Mouse (Mus musculus) forebrain, embryonic 11.5 days (tissue): Measurements from ENCODE around the gene Ptprm. TPM values are rescaled to one million over a fixed set of nuclear protein-coding genes. Genes with fewer than 3 reads are reported as not detected.

ENCODE experiments used
- ATAC-seq: fragments of 200-750 bp; cut with Nextera tagmentation; replicated peaks from 2 replicates; pipeline ENCODE4 v1.8.0; 2017; ENCODE audit warnings: moderate TSS enrichment; ENCODE audit not compliant: low FRiP score
- DNase-seq: peaks from one replicate; pipeline ENCODE4 v3.0.0-alpha.2; 2017; ENCODE audit warnings: low spot score
- H3K27ac ChIP-seq: fragments of 300-500 bp; sonication (generic); 2 replicates; pipeline ENCODE4 v1.5.1; 2014; ENCODE audit warnings: low read depth, low read length
- H3K27me3 ChIP-seq: fragments of 300-500 bp; sonication (generic); 2 replicates; pipeline ENCODE4 v1.6.1; 2014; ENCODE audit warnings: mild to moderate bottlenecking, low read length, mixed read lengths; ENCODE audit not compliant: control insufficient read depth, insufficient read depth
- H3K36me3 ChIP-seq: fragments of 300-500 bp; sonication (generic); 2 replicates; pipeline ENCODE4 v1.6.1; 2014; ENCODE audit warnings: mild to moderate bottlenecking, low read length, moderate library complexity, mixed read lengths; ENCODE audit not compliant: control insufficient read depth, insufficient read depth
- H3K4me1 ChIP-seq: fragments of 300-500 bp; sonication (generic); replicated peaks from 2 replicates; pipeline ENCODE4 v1.6.1; 2014; ENCODE audit warnings: low read length, mixed read lengths; ENCODE audit not compliant: control insufficient read depth, insufficient read depth
- H3K4me2 ChIP-seq: fragments of 300-500 bp; sonication (generic); 2 replicates; pipeline ENCODE4 v1.6.1; 2014; ENCODE audit warnings: low read depth, mild to moderate bottlenecking, low read length, moderate library complexity, mixed read lengths; ENCODE audit not compliant: severe bottlenecking
- H3K4me3 ChIP-seq: fragments of 300-500 bp; sonication (generic); 2 replicates; pipeline ENCODE4 v1.5.1; 2014; ENCODE audit warnings: low read depth, low read length
- H3K9ac ChIP-seq: fragments of 300-500 bp; sonication (generic); 2 replicates; pipeline ENCODE4 v1.6.1; 2014; ENCODE audit warnings: low read length
- H3K9me3 ChIP-seq: fragments of 300-500 bp; sonication (generic); 2 replicates; pipeline ENCODE4 v1.6.1; 2016; ENCODE audit warnings: low read length, mixed read lengths; ENCODE audit not compliant: control insufficient read depth
- WGBS: fragments of 180-500 bp; shearing (Covaris S2); extraction: QIAGEN DNeasy Blood & Tissue Kit; methylation state at CpG from one replicate; pipeline ENCODE4 v1.1.7; 2014; 5-methylcytosine and 5-hydroxymethylcytosine counted together
- polyA plus RNA-seq: library from polyadenylated mRNA; unstranded; fragments of >200 nt; fragmentation: Nextera tagmentation; extraction: Ambion mirVana; gene quantifications from 2 replicates; pipeline ENCODE4 v1.2.1, GENCODE M21; 2014

Gene Ptprm
- polyA plus RNA-seq, 1 experiment from 2014 or later: 11.7 TPM

DNA sequence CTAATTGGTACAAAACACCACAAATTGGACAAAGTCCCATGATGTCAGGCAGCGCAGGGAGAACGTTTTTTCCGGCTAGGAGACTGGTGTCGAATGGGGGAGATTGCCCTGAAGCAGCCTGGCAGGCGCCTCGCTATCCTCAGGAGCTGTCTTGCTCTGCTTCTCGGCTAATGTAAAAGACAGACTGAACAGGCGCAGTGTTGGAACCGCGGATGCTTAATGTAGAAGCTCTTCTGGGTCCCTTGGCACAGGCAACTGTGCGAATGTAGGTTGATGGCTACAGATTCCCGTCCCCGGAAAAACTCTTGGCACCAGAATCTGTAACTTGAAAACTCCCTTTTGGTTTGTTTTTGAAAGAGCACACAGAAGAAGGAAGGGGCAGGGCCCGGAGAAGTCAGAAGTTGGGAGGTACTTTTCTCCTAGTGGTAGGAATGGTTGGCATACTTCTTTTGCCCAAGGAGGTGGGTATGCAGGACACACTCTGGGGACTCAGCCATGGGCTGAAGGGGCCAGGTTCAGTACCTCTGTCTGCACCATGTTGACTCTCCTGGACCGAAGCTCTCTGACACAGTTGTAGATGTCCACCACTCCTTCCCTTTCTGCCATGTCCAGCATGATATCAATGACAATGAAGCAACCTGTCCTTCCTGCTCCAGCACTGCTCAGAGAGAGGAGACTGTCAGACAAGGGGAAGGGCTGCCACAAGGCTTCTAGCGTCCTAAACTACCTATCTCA, 661.1 kb downstream of the Ptprm start:
- Histone ChIP-seq H3K4me3 (no peak overlapping the region), H3K27me3 (no peaks in the 10 kb centered on the region), H3K36me3 (no peaks in the 10 kb centered on the region), H3K4me1 (peaks cover 7% of the 10 kb centered on the region; the same call in 1 of the 2 replicates), H3K9ac (no peak overlapping the region), H3K4me2 (no peak overlapping the region), H3K9me3 (no peaks in the 10 kb centered on the region), H3K27ac (no peak overlapping the region; the same call in 1 of the 2 replicates)
- DNase-seq (no peak), ATAC-seq (no peak)
- 88% methylated on average over 16 of the region's 16 CpGs for WGBS

DNA sequence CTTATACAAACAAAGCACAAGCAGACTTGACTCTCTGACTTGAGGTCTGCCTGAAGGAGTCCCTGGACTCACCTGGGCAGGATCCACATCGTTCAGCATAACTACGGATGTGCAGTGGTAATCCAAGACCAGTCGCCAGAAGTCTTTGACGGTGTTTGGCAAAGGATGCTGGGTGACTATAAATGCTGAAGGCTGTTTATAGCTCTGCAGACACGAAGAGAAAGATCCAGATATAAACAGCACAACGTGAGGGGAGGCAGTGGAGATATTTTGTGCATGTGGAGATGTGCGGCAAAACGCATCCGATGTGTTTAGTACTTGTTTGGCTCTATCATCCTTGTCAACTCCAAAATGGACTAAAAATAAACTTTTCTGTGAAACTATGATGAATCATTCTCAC, 666.1 kb downstream of the Ptprm start:
- Histone ChIP-seq H3K36me3 (no peaks in the 10 kb centered on the region), H3K9ac (no peak overlapping the region), H3K4me1 (no peaks in the 10 kb centered on the region), H3K27me3 (no peaks in the 10 kb centered on the region), H3K9me3 (no peaks in the 10 kb centered on the region), H3K27ac (no peak overlapping the region), H3K4me3 (no peak overlapping the region), H3K4me2 (no peak overlapping the region)
- ATAC-seq: no peak
- no peak for DNase-seq
- WGBS: 94% methylated on average over 9 of the region's 9 CpGs

DNA sequence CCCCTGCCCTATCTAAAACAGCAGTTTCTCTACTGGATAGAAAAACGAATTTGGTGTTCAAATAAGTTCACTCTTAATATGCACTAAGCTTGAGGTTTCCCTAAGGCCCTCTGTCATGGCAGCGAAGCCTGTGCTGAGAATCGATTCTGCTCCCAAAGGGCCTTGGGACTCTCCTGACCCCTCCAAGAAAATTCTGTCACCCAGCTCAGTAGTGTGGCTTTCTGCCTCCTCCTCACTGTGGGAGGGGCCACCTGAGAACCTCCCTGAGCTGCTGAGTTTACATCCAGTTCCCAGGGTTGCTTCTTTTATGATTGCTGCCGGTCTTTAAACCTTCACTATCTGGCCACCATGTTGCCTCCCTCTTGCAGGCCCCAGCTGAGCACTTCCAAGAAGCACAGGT, 666.7 kb downstream of the Ptprm start:
- no peak overlapping the region for H3K4me3 ChIP-seq
- H3K9ac ChIP-seq: no peak overlapping the region
- WGBS: 81% methylated on average over 4 of the region's 4 CpGs
- no peaks in the 10 kb centered on the region for H3K9me3 ChIP-seq
- no peak for ATAC-seq
- DNase-seq: no peak
- no peak overlapping the region for H3K4me2 ChIP-seq
- no peaks in the 10 kb centered on the region for H3K4me1 ChIP-seq
- no peaks in the 10 kb centered on the region for H3K27me3 ChIP-seq
- no peak overlapping the region for H3K27ac ChIP-seq
- H3K36me3 ChIP-seq: no peaks in the 10 kb centered on the region

DNA sequence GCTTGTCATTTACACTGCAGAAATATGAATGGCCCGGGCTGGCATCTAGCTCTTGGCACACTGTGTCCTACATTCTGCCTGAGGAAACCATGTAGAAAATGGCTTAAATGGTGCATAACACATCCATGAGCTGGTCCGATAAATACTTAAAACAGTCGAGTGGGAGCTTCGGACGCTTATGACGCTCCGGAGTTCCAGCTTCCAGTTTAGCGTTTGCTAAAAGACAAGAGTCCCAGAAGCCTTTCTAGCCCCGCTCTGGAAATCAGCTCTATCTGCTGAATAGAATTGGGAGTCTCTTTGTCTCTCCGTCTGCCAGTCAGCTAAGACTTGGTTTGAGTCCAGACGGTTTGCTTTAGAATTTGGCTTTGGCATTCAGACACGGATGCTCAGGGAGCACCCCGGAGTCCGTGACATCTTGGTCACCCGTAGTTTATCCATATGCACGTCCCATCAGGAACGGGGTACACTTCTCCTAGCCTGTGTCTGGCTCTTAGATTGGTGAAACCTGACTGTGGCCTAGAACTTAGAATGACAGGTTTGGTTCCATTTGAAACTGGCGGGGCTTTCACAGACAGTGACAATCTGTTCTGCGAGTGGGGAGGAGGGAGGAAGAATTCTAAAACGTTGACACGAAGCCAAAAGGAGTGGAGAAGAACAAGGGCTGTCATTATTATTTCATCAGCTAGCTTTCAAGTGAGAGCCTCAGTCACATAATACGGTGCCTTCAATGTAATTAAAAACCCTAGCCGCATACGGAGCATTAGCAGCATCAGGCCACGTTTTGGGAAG, 667.4 kb downstream of the Ptprm start:
- no peaks in the 10 kb centered on the region for H3K27me3 ChIP-seq
- no peak for ATAC-seq
- H3K9me3 ChIP-seq: no peaks in the 10 kb centered on the region
- no peak overlapping the region for H3K4me2 ChIP-seq
- H3K4me1 ChIP-seq: no peaks in the 10 kb centered on the region
- no peak overlapping the region for H3K27ac ChIP-seq
- WGBS: 83% methylated on average over 25 of the region's 25 CpGs
- no peak overlapping the region for H3K9ac ChIP-seq
- no peaks in the 10 kb centered on the region for H3K36me3 ChIP-seq
- no peak for DNase-seq
- no peak overlapping the region for H3K4me3 ChIP-seq

DNA sequence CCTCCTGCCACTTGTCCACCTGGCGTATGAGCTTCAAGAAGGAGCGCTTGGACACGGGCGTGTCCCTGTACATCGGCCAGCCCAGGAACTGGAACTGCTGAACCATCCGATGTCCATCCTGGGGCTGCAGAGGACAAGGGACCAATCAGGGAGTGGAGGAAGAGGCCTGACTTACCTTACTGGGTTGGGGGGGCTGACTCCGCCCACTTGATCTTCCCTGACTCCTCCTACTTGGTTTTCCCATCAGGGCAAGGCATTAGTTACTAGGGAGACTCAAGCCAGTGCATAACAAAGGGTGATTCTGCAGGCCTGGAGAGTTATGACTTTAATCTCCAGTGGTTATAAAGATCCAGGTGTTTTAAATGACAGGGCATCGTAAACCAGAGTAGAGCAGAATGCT, 670.8 kb downstream of the Ptprm start:
- H3K4me2 ChIP-seq: no peak overlapping the region
- H3K27ac ChIP-seq: no peak overlapping the region
- H3K9me3 ChIP-seq: no peaks in the 10 kb centered on the region
- no peaks in the 10 kb centered on the region for H3K27me3 ChIP-seq
- 73% methylated on average over 8 of the region's 8 CpGs for WGBS
- H3K4me1 ChIP-seq: no peaks in the 10 kb centered on the region
- DNase-seq: no peak
- no peak overlapping the region for H3K9ac ChIP-seq
- ATAC-seq: 0 out of 2 replicates have a peak, but pooled peaks have one; percentile 15
- no peak overlapping the region for H3K4me3 ChIP-seq
- H3K36me3 ChIP-seq: no peaks in the 10 kb centered on the region

DNA sequence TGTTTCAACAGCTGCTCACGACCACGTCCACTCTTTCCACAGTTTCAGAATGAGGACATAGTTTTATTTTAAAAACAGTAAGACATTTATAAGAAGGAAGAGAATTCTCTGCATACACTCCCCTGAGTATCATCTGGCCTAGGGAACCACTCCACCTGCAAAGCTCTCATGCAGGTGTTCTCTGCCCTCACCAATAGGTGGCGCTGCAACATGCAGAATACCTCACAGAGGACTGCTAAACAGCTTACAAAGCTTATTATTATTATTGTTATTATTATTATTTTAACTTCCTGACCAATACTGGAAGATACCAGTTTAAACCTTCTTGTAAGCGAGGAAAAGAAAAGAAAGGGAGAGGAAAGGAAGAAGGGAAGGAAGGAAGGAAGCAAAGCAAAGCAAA, 673.6 kb downstream of the Ptprm start:
- Histone ChIP-seq H3K27ac (no peak overlapping the region), H3K36me3 (no peaks in the 10 kb centered on the region), H3K27me3 (no peaks in the 10 kb centered on the region), H3K4me2 (no peak overlapping the region), H3K9ac (no peak overlapping the region), H3K4me3 (no peak overlapping the region), H3K9me3 (no peaks in the 10 kb centered on the region), H3K4me1 (no peaks in the 10 kb centered on the region)
- 20% methylated on average over 4 of the region's 4 CpGs for WGBS
- ATAC-seq (peak; percentile 67; the same call in 1 of the 2 replicates), DNase-seq (peak; percentile 71)

DNA sequence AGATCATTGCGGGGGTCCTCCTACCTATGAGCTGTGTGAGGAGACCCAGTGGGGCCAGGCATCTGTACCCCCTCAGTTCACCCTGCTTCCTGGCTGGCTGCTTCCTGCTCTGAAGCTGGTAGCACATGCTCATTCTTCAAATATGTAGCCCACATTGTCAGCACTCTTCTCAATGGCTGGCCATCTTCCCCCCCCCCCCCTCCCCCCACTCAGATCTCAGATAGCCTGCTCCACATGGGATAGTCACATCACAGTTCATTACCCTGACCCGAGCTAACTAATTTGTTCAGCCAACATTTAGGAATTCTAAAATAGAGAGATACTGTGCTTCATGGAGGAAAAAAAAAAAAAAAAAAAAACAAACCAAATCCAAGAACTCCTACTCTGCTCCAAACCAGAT, 679.6 kb downstream of the Ptprm start:
- Histone ChIP-seq H3K27me3 (no peaks in the 10 kb centered on the region), H3K4me1 (peaks cover 3% of the 10 kb centered on the region; the same call in 1 of the 2 replicates), H3K36me3 (no peaks in the 10 kb centered on the region), H3K9me3 (no peaks in the 10 kb centered on the region), H3K4me3 (no peak overlapping the region), H3K4me2 (no peak overlapping the region), H3K9ac (no peak overlapping the region), H3K27ac (no peak overlapping the region)
- WGBS: 94% methylated on average over 2 of the region's 2 CpGs
- ATAC-seq (no peak), DNase-seq (peak; percentile 29)

DNA sequence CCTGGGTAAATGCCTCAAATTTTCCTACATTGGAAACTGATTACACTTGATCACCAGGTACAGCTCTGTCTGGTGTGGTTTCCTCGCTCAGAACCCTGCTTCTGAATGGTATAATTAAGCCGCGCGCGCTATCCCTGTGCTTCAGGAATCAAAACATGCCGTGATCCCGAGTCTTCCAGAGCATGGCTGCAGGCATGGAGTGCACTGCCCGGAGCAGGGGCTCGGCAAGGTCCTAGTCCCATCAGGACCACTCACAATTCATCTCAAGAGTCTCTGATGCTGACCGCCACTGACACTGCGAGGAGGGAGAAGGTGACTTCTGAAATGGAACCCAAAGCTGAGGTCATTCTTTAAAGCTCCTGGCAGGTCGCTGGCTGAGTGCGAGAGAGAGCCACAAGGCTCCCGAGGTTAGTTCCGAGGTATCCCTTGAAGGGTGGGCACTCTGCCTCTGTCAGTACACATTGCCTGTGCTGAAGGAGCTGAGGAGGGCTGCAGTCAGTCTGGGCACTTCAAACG, 682.5 kb downstream of the Ptprm start:
- DNase-seq: no peak
- Histone ChIP-seq H3K36me3 (no peaks in the 10 kb centered on the region), H3K4me3 (no peak overlapping the region), H3K27me3 (no peaks in the 10 kb centered on the region), H3K9ac (no peak overlapping the region), H3K9me3 (no peaks in the 10 kb centered on the region), H3K27ac (no peak overlapping the region), H3K4me1 (peaks cover 3% of the 10 kb centered on the region; the same call in 1 of the 2 replicates), H3K4me2 (no peak overlapping the region)
- ATAC-seq: no peak
- 80% methylated on average over 16 of the region's 16 CpGs for WGBS
